Mouse (Mus musculus) retina, embryonic 14.5 days (tissue): ENCODE data around the gene Prmt1.

Experiments used
- DNase-seq: peaks from one replicate; pipeline ENCODE4 v3.0.0-alpha.2; 2015; ENCODE audit warnings: low spot score

The Prmt1 gene

DNA sequence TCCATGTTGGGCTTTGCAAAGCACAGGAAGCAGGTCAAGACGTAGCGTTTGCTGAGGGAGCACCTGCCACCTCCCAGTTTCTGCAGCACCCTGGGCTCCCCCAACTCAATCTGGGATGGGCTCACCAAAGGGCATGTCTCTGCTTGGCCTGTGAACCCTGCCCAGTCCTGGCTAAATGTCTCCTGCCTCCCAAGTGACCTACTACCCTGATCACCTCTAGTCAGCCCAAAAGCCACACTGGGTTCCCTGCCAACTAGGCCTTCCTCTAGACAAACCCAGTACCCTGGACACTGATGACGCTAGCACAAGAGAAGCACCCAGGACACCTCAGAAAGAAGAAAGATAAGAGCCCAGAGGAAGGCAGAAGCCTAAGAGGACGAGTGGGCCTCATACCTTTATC, 26.5 kb upstream of the Prmt1 start:
- no peak for DNase-seq

DNA sequence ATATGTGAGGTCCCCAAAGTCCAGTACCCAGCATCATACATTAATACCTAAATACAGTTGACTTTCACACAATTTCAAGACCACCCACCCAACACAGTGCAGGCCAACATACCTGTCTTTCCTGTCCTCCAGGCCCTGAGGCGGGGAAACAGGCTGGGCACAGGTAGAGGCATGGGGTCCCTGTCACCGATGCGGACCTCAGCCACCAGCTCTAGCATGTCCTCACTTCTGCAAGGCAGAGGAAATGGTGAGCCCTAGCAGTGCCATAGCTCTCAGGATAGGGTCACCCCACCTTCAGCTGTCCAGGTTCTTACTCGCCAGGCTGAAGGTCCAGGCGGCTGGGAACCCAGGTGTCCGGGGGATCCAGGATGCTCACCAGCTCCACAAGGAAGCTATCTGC, 25.6 kb upstream of the Prmt1 start:
- no peak for DNase-seq

DNA sequence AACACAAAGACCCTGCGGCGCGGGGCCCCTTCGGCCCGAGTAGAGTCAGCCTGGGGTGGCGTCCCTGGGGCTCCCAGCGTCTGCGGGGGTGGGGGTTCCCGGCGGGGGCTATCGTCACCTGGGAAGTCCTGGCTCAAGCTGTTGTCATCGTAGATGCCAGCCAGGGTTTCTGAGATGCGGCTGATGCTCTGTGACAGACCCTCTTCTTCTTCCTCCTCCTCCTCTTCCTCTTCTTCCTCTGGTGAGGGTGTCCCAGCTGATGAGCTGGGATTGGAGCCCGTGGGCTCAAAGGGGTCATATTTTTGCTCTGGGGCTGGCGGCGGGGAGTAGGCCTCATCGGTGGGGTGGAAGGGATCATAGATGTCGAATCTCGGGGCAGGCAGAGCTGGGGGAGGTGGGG, 22.0 kb upstream of the Prmt1 start:
- no peak for DNase-seq

DNA sequence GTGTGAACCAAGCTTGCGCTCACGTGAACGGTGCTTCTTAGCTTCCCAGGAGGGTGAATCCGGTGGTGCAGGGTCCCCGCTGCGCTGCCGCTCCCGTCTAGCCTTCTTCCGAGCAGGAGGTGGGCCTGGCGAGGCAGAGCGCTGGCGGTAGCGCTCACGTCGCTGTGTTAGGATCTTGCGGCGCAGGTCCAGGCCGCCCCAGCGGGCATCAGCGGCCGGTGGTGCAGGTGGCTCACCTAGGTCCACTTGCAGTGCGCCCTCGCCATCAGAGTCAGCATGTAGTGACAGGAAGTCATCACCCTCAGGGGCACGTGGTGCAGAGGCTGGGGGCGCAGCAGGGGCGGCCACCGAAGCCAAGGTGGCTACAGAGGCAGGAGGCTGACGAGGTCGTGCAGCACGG, 21.5 kb upstream of the Prmt1 start:
- no peak for DNase-seq

DNA sequence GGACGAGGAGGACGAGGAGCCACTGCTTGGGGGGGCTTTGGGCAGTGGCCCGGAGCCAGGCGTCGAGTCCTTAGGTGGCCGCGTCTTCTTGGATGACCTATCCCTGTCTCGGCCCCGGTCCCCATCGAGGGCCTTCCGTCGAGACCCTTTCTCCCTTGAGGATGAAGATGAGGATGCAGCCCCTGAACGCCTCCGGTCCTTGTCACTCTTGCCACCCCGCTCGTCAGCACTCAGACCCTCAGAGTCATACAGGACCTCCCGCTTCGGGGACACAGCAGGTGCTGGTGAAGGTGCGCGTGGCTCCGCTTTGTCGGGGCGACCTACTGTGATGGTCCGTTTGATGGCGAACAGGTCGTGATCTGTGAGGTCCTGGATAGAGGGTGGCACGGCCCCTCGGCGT, 20.8 kb upstream of the Prmt1 start:
- DNase-seq, result no peak

DNA sequence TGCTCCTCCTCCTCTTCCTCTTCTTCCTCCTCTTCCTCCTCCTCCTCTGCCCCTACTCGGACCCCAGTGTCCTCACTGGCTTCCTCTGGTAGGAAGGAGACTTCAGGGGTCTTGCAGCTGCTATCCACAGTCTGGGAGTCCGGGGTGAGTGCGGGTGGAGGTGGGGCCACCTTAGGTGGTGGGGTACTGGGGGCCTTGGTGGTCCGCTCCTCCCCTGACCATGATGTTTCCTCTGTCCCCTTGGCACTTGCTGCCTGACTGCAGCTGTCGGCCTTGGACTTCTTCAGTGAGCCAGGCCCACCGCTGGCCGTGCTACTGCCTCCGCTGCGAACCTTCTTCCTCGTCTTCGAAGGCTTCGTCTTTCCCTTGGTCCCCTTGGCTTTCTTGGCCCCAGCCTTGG, 20.1 kb upstream of the Prmt1 start:
- no peak for DNase-seq

DNA sequence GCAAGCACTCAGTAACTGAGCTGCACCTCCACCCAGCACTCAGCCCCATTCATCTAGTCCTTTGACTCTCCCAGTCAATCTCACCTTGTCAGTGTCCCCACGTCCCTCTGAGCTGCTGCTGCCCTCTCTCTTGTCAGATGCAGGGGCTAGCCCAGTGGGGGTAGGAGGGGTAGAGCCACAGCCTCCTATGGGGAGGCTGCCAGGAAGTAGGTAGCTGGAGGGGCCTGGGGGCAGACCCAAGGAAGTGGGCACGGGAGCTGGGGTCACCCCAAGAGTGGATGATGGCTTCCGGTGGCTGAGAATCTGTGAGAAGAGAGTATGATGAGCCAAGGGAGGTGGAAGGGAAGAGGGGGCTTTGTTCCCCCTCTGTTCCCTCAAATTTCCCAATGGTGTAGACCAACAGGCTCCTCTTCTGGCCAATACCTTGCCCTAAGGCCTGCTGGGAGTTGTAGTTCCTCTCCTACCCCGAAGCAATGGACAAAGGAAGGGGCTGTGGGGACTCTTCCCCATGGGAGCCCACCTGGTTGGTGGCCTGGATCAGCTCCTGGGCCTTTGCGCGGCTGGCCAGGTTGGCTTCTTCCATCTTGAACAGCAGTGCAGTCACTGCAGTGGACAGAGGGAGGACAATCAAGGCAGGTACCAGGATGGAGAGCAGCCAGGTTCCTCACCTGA, 19.1 kb upstream of the Prmt1 start:
- no peak for DNase-seq

DNA sequence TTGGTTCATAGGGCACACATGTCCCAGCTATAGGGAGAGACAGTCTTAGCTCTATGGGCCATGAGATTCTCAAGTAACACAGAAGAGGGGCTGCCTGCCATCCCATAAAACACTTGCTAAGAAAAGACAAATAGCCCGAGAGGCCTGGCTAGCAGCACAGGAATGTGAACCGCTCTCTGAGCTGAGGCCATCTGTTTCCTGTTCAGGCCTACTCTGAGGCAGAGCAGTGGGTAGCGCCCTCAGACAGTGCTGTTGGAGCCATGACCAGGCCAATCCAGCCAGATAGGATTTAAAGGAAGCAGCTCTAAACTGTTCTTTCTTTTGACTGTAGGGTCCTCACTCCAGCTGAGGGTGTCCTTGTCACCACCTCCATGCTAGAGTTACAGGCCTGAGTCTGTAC, 18.2 kb upstream of the Prmt1 start:
- no peak for DNase-seq

DNA sequence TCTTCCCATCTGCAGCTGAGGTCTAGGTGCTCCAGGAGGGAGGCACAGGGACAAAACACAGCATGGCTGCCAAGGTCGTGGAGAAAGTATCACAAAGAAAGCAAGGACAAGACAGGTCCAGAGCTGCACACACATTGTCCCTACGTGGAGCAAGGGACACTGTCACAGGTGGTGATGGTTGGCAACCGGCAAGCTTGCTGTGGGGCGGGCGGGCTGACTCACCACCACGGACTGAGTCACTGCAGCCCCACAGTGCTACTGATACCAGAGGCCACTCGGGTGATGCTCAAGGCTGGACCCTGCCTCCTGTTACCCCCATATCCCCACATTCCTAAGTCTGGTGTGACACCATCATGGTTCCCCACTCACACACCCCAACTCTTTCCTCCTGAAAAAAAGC, 16.1 kb upstream of the Prmt1 start:
- DNase-seq, result no peak

DNA sequence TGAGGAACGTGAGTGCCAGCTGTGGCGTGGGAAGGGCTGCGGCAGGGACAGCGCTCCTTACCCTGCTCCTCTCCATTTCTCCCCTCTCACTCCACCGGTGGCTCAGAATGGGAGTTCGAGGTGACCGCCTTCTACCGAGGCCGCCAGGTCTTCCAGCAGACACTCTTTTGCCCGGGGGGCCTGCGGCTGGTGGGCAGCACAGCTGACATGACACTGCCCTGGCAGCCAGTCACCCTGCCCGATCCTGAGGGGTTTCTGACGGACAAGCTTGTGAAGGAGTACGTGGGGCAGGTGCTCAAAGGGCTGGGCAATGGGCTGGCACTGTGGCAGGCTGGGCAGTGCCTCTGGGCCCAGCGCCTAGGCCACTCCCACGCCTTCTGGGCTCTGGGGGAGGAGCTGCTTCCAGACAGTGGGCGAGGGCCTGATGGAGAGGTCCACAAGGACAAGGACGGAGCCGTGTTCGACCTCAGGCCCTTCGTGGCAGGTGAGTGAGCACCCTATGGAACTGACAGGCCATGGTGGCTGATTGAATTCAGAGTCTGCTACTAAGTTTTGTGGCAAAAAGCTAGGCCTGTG, 14.3 kb upstream of the Prmt1 start:
- DNase-seq, result no peak

DNA sequence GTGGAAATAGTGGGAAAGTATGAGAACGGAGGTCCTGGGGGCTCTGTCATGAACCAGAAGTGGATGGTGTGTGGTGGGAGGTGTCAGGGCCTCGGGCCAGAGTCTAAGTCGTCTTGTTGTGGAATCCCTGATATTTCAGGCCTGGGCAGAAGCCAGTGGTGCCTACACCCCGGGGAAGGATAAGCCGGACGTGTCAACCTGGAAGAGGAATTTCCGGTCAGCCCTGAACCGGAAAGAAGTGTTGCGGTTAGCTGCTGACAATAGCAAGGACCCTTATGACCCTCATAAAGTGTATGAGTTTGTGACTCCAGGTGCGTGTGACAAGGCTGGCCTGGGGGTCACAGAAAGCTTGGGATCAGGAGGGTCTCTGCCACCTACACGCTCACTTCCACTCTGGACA, 13.4 kb upstream of the Prmt1 start:
- DNase-seq, result no peak

DNA sequence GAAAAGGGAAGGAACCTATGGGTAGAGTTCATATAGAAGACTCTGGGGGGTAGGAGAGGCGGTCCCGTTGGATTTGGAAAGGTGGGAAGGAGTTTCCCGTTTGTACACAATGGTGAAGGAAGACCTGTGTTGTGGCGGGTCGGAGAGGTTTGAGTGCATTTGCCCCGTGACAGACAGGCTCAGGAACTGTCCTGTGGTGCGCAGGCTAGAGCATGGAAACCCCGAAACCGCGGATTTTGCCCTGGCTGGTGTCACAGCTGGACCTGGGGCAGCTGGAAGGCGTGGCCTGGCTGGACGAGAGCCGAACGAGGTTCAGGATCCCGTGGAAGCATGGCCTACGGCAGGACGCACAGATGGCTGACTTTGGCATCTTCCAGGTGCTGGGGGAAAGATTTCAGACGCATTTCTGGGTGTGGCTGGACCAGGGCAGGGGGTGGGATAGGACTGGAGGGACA, 12.2 kb upstream of the Prmt1 start, which contains the start of gene Bcl2l12:
Gene Bcl2l12, minus strand, starts transcription at position 212 of the 455 bp plus-strand sequence.
- DNase-seq, result peak; percentile 29

DNA sequence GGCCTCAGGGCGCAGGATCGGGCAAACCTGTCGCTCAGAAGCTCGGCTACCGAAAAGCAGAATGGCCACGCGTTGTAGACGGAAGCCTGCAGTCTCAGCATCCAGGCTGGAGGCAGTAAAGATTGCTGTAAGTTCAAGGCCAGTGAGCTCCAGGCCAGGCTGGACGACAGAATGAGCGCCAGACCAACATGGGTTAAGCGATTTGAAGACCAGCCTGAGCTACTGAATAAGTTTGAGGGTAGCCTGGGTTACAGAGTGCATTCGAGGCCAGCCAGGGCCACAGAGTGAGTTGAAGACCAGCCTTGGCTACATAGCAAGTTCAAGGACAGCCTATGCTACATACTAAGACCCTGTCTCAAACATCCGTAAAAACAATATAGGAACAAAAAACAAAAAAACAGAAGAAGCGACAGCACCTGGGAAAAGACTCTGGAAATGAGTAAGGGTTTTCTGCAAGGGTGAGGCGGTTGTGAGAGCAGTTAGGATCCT, 11.6 kb upstream of the Prmt1 start:
- DNase-seq, result no peak

DNA sequence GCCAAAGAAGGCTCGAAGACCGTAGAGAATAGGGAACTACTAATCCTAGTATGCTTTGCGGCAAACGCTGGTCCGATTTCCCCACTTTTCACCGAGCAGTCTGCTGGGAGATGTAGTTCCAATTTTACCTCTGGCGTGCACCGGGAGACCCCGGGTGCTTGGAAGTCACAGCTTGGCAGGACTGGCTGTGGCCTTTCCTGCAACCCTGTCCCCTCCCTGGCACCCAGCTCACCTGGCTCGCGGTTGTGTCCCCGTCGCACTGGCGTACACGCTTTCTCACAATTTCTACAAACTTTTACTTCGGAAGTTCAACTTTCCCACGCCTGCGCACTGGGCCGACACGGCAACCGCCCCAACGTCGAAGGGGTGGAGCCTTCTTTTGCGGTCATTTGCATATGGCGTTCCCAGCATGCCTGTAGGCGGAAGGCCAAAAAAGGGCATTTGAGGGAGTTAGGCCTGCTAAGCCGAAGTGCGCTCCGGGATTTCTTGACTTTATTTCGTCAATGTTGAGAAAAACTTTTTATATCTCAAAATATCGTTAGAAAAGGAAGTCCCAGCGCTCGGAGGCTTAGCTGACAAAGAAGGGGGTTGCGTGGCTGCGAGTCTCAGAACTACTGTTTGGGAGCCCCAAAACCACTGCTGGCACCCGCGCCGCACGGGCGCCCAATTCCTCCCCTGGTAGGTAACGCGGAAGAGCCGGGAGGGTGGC, 11.0 kb upstream of the Prmt1 start, which contains the start of gene Irf3:
Gene Irf3, plus strand, starts transcription at position 418 of the 709 bp plus-strand sequence.
- peak; percentile 97 for DNase-seq

DNA sequence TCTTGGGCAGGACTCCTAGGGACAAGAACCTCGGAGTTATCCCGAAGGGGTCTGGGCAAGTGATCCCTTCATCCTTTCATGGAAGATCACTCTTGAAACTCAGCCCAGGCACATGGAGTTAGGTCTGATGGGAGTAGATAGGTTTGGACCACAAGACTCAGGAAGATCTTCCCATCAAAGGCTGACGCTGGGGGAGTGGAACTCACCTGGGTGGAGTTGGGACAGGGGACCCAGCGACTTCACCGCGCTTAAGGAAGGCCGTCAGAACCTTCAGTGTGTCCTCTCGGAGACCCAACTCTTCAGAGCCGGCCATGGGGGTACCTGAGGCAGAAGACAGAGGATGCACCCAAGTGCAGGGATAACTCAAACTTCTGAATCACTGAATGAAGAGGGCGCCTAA, 10.3 kb upstream of the Prmt1 start:
- DNase-seq, result no peak

DNA sequence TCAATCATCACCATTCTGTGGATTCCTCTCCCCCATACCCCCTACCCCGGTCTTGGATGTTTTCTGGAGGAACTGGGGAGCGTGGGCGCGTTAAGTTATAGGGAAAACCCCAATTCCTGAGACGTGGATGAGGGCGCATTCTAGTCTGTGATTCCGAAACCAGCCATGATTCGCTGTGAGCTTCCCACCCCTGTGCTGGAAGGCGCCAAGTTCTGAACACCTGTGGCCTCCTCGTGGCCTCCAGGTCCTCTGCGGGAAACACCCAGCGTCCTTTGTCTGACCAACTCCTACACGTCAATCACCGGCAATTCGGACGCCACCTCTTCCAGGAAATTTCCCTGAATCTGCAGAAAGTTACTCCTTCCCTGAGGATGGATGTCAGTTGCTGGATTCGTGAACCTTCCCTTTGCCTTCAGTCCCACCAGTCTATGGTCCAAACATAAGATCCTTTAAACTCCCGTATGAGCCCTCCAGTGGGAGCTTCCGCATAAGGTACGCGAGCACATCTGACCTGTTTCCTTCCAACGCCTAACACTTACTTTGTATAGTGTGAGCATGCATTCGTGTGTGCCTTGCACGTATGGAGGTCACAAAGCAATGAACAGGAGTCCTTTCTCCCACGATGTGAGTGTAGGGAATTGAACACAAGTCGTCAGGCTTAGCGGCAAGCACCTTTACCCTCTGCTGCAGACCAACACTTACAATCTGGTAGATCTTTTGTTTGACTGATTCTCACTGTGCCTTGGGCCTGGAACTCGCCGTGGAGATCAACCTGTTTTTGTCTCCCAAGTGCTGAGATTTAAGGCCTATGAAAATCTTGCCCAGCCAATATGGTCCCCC, 731 bp upstream of the Prmt1 start:
- no peak for DNase-seq

DNA sequence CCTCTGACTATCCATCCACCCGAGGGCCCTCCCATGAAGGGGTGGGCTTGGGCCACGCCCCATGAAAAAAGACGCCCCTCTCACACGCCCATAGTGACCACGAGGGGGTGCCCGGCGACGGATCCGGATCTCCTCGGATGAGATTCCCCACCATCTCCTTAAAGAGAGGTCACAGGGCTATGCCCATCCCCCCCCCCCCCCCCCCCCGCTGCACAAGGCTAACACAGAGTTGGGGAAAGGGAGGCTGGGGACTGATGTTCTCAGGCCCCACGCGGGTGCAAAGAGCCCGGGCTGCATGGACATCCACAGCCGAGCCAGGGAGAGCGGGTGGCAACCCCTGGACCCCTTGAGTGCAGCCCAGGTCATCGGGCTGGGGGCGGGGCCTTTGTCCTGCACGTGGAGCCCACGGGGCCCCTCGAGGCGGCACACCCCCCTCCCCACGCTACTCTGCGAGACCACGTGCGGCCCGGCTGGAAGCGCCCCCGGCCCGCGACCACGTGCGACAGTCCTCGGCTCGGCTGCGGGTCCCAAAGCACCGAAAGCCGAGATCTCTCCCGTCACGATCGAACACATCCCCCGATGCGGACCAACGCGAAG, 675 bp downstream of the Prmt1 start:
- peak; percentile 83 for DNase-seq

DNA sequence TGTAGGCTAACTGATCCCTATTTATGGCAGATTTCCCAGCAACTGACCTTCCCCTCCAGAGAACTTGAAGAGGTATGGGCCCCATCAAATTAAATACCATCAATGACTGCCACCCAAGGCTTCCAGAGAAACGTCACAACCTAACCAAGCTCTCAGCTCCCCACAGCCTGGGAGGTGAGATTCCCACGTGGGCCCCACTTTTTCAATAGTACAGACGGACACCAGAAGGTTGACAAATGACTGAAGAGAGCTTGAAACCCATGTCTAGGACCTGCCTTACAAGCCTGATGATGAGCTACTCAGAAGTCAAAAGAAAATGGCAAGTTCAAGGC, 1.6 kb downstream of the Prmt1 start:
- no peak for DNase-seq

DNA sequence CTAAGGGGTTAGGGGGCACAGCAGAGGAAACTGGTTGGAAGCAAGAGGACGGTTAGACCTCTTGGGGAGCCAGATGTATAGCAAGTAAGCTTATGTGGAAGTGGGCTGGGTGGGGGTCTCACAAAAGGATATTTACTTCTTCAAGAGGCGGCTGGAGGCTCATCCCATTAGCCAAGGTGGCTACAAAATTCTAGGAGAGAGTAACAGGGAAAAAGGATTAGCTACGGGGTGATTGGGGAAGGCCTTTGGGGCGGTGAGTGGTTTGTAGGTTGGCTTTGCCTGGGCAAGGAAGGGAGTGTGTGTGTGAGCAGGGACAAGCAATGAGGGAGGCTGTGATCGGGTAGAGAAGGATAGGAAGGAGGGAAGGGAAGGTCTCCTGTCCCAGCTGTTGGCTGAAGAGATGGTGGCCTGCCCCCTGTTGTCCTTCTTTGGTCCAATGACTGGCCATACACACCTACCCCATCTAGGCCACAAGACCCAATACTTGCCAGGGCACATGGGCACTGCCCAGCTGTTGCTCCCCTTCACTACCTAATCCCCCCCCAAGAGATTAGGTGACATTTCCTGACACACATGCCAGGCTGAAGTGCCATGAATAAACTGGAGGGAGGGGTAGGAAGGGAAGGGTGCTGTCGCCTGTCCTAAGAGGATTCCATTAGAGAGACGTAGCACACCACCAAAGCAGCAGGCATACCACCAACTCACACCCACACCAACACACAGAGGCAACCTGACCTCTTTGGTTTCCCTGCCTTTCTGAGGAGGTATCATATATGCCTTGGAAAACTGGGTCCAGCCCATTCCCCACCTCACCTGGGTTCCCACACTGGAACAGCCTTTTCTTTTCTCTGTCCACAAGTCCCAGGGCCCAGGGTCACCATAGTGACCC, 2.2 kb downstream of the Prmt1 start:
- DNase-seq, result no peak

DNA sequence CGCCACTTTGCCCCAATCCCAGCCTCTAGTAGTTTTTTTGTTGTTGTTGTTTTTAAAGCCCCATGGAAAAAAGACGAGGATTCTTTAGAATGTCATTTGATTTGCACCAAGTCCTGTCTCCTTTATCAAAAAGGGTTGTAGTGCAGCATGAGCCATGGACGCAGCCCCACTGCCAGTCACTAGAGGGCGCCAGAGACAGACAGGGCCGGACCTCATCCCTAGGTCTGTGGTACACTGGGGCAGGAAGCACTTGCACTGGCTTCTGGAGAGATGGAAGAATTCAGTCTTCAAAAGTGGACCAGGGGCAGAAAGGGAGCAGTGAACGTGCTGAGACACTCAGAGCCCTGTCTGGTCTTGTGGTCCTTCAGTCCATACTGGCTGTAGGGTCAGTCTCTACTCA, 3.3 kb downstream of the Prmt1 start:
- DNase-seq, result peak; percentile 94

DNA sequence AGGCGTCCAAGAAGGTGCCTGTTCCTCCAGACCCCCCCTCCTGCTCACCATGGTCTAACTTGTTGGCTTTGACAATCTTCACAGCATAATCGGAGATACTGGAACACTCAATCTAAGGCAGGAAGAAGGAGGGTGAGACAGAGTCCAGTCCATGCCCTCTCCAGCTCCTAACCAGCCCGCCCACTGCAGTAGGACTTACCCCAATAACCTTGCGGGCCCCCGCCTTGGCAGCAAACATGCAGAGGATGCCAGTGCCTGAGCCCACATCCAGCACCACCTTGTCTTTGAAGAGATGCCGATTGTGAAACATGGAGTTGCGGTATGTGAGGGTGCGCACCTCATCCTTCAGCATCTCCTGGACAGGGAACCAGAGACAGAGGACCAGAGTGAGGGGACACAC, 4.8 kb downstream of the Prmt1 start:
- DNase-seq, result no peak
